In the genomic region with DNA sequence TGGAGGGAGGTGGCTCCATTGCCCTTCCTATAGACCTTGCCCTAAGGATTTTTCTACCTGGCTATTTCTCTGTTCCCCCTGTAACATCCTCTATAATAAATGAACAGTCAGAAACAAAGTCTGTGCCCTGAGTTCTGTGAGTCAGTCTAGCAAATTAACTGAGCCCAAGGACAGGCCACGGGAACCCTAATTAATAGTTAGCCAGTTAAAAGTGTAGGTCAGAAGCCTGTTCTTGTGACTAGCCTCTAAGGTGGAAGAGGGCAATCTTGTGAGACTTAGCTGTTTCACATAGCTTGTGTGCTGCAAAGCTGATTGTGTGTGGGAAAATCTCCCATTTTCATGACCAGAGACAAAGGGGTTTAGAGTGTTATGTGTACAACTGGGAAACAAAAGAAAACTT, we compare ENCODE assay signal across 25 mouse cellular contexts.
"Had no signal": no experiment of that assay in that cellular context is flagged by ENCODE, and none has a peak within 500 bp of the region (broad histone marks: within the 10 kb centered on the region; RNA-seq: fewer than 3 reads in every experiment).

No protein-coding gene starts in this region.

- H3K4me2 ChIP-seq: forebrain, embryonic 15.5 days; heart, embryonic 11.5 days; heart, embryonic 13.5 days; heart, embryonic 15.5 days; hindbrain, embryonic 12.5 days; hindbrain, embryonic 14.5 days; limb, embryonic 12.5 days; liver, embryonic 11.5 days; liver, embryonic 13.5 days; liver, embryonic 15.5 days had no signal

- ATAC-seq: forebrain, embryonic 15.5 days; forebrain, postnatal 0 days; hindbrain, embryonic 16.5 days; intestine, embryonic 16.5 days; liver, postnatal 0 days had no signal

- H3K4me3 ChIP-seq: forebrain, embryonic 15.5 days; heart, adult 2 months; heart, embryonic 13.5 days; heart, embryonic 15.5 days; hindbrain, embryonic 10.5 days; hindbrain, embryonic 12.5 days; layer of hippocampus, adult 2 months; left cerebral cortex, adult 2 months; limb, embryonic 10.5 days; limb, embryonic 12.5 days; liver, embryonic 13.5 days; liver, embryonic 15.5 days had no signal

- H3K36me3 ChIP-seq: heart, embryonic 15.5 days; liver, embryonic 13.5 days; liver, embryonic 15.5 days had no signal

- H3K4me1 ChIP-seq: forebrain, embryonic 15.5 days; hindbrain, embryonic 10.5 days; hindbrain, embryonic 12.5 days; limb, embryonic 10.5 days; limb, embryonic 12.5 days had no signal

- H3K9ac ChIP-seq: forebrain, embryonic 15.5 days; forebrain, postnatal 0 days; heart, embryonic 13.5 days; heart, embryonic 15.5 days; hindbrain, embryonic 12.5 days; hindbrain, embryonic 14.5 days; limb, embryonic 12.5 days; liver, embryonic 13.5 days; liver, embryonic 15.5 days; liver, postnatal 0 days had no signal

- H3K9me3 ChIP-seq: forebrain, embryonic 15.5 days; heart, embryonic 15.5 days; hindbrain, embryonic 10.5 days; hindbrain, embryonic 12.5 days; limb, embryonic 10.5 days; limb, embryonic 12.5 days; liver, embryonic 13.5 days; liver, embryonic 15.5 days had no signal

- H3K27ac ChIP-seq: forebrain, embryonic 15.5 days; heart, adult 2 months; heart, embryonic 13.5 days; heart, embryonic 15.5 days; hindbrain, embryonic 10.5 days; hindbrain, embryonic 12.5 days; hindbrain, embryonic 14.5 days; layer of hippocampus, adult 2 months; left cerebral cortex, adult 2 months; limb, embryonic 10.5 days; limb, embryonic 12.5 days; liver, embryonic 13.5 days; liver, embryonic 15.5 days had no signal

- H3K27me3 ChIP-seq: forebrain, embryonic 15.5 days; heart, embryonic 13.5 days; heart, embryonic 15.5 days; hindbrain, embryonic 12.5 days; limb, embryonic 12.5 days; liver, embryonic 13.5 days; liver, embryonic 15.5 days had no signal

- DNase-seq: forebrain, postnatal 0 days; gastrocnemius, postnatal 14 days; gastrocnemius, postnatal 36 days; heart, adult 11 months; heart, adult 2 months; heart, postnatal 14 days; heart, postnatal 4 days; liver; liver, embryonic 13.5 days; liver, postnatal 0 days had no signal
